Mouse (Mus musculus) brain, embryonic 14.5 days (tissue): ENCODE results near the gene Rpusd2.

Experiments
- CTCF ChIP-seq: fragments of 200-500 bp; IDR thresholded peaks from 2 replicates; pipeline ENCODE4 v1.5.1; 2012; ENCODE audit warnings: inconsistent platforms, mild to moderate bottlenecking, moderate library complexity, borderline replicate concordance; ENCODE audit not compliant: insufficient read depth, insufficient read length; ENCODE audit errors: extremely low read depth
- POLR2A ChIP-seq: fragments of 200-500 bp; IDR thresholded peaks from 2 replicates; pipeline ENCODE4 v1.6.1; 2012; ENCODE audit warnings: mild to moderate bottlenecking, inconsistent platforms, borderline replicate concordance; ENCODE audit not compliant: poor library complexity, insufficient read depth, insufficient read length, severe bottlenecking; ENCODE audit errors: extremely low read depth

- no peak for TF ChIP-seq CTCF
- no peak for TF ChIP-seq POLR2A
Measured at GRCm38 (mm10) chr2:119006886-119007285, 27.7 kb upstream of the Rpusd2 start.
